14 mouse cellular contexts compared by ENCODE assay signal in genomic region chr1:132878951-132879610, GRCm38 (mm10). TPM values are rescaled to one million over a fixed set of nuclear protein-coding genes. Genes with fewer than 3 reads are reported as not detected.
A peak's percentile ranks its signal among the peaks of the same experiment; 100 is the strongest.
DNase-seq lines count a peak whose midpoint lies in the region; ATAC-seq and TF ChIP-seq lines count a peak whose summit lies in the region.
"Had no signal": no experiment of that assay in that cellular context is flagged by ENCODE, and none has a peak within 500 bp of the region (broad histone marks: within the 10 kb centered on the region; RNA-seq: fewer than 3 reads in every experiment).

No protein-coding gene starts in this region.

- no peak overlapping the region for H3K4me3 ChIP-seq in cerebellum, adult 2 months (replicated peaks; ENCODE audit: insufficient read depth, low read depth, low read length)
- no peak overlapping the region for H3K4me3 ChIP-seq in hindbrain, embryonic 15.5 days
- H3K4me3 ChIP-seq in hindbrain, embryonic 13.5 days = no peak overlapping the region
- no peak overlapping the region for H3K4me3 ChIP-seq in hindbrain, embryonic 16.5 days (ENCODE audit: low read length)
- H3K4me3 ChIP-seq in neural tube, embryonic 13.5 days = no peak overlapping the region

- no peak for TF ChIP-seq POLR2A in cerebellum, adult 2 months (IDR thresholded peaks at IDR 0.05; ENCODE audit: borderline replicate concordance, insufficient read depth, low read length)

- no peaks in the 10 kb centered on the region for H3K27me3 ChIP-seq in cerebellum, adult 2 months (ENCODE audit: control insufficient read depth, insufficient read depth, low read length)
- no peaks in the 10 kb centered on the region for H3K27me3 ChIP-seq in hindbrain, embryonic 15.5 days
- peaks cover 36% of the 10 kb centered on the region for H3K27me3 ChIP-seq in hindbrain, embryonic 13.5 days
- H3K27me3 ChIP-seq in hindbrain, embryonic 16.5 days (replicated peaks; ENCODE audit: control insufficient read depth, insufficient read depth, low read length) = no peaks in the 10 kb centered on the region
- H3K27me3 ChIP-seq in neural tube, embryonic 13.5 days = peaks cover 38% of the 10 kb centered on the region

- no peak overlapping the region for H3K9ac ChIP-seq in hindbrain, embryonic 15.5 days
- no peak overlapping the region for H3K9ac ChIP-seq in hindbrain, embryonic 13.5 days
- H3K9ac ChIP-seq in hindbrain, embryonic 16.5 days (ENCODE audit: low read depth, low read length) = no peak overlapping the region; the same call in 1 of the 2 replicates
- 0 out of 2 replicates have a peak overlapping the region, but pooled peaks have one; percentile 88 for H3K9ac ChIP-seq in neural tube, embryonic 13.5 days
- H3K9ac ChIP-seq: lung, embryonic 14.5 days had no signal

- no peak for DNase-seq in cerebellum, adult 2 months
- no peak for DNase-seq in cerebellum, adult 11 months
- no peak for DNase-seq in ovary, postnatal 10 days (ENCODE audit: low spot score)
- no peak for DNase-seq in embryo, embryonic 11 days
- DNase-seq: adrenal gland, adult 2 months; gastrocnemius, postnatal 10 days; kidney, postnatal 14 days; liver; lung, embryonic 14.5 days had no signal

- no peaks in the 10 kb centered on the region for H3K9me3 ChIP-seq in hindbrain, embryonic 15.5 days
- H3K9me3 ChIP-seq in hindbrain, embryonic 13.5 days = no peaks in the 10 kb centered on the region
- no peaks in the 10 kb centered on the region for H3K9me3 ChIP-seq in hindbrain, embryonic 16.5 days (ENCODE audit: control insufficient read depth, low read length)
- H3K9me3 ChIP-seq in neural tube, embryonic 13.5 days = no peaks in the 10 kb centered on the region

- H3K27ac ChIP-seq in cerebellum, adult 2 months (ENCODE audit: insufficient read depth, low read length) = peak overlapping the region; percentile 47; the same call in 1 of the 2 replicates
- H3K27ac ChIP-seq in hindbrain, embryonic 15.5 days (replicated peaks) = peak overlapping the region; percentile 92
- no peak overlapping the region for H3K27ac ChIP-seq in hindbrain, embryonic 13.5 days
- no peak overlapping the region for H3K27ac ChIP-seq in hindbrain, embryonic 16.5 days (ENCODE audit: low read depth, low read length)
- no peak overlapping the region for H3K27ac ChIP-seq in neural tube, embryonic 13.5 days (replicated peaks)

- WGBS in cerebellum, adult 2 months = 81% methylated on average over 11 of the region's 11 CpGs
- 19% methylated on average over 11 of the region's 11 CpGs for WGBS in hindbrain, embryonic 15.5 days
- WGBS in hindbrain, embryonic 13.5 days = 19% methylated on average over 11 of the region's 11 CpGs
- WGBS in hindbrain, embryonic 16.5 days = 21% methylated on average over 11 of the region's 11 CpGs
- WGBS in neural tube, embryonic 13.5 days = 18% methylated on average over 11 of the region's 11 CpGs

- H3K4me2 ChIP-seq in hindbrain, embryonic 15.5 days = peak overlapping the region; percentile 87
- no peak overlapping the region for H3K4me2 ChIP-seq in hindbrain, embryonic 13.5 days
- peak overlapping the region; percentile 84 for H3K4me2 ChIP-seq in hindbrain, embryonic 16.5 days (ENCODE audit: low read length)
- H3K4me2 ChIP-seq in neural tube, embryonic 13.5 days = no peak overlapping the region

- no peak for ATAC-seq in hindbrain, embryonic 15.5 days (ENCODE audit: low FRiP score, low read depth)
- no peak for ATAC-seq in hindbrain, embryonic 13.5 days (ENCODE audit: low FRiP score)
- no peak for ATAC-seq in hindbrain, embryonic 16.5 days
- ATAC-seq in neural tube, embryonic 13.5 days (ENCODE audit: low read depth) = no peak
- ATAC-seq: intestine, embryonic 16.5 days had no signal

- H3K36me3 ChIP-seq in hindbrain, embryonic 15.5 days = no peaks in the 10 kb centered on the region
- no peaks in the 10 kb centered on the region for H3K36me3 ChIP-seq in hindbrain, embryonic 13.5 days
- no peaks in the 10 kb centered on the region for H3K36me3 ChIP-seq in hindbrain, embryonic 16.5 days (ENCODE audit: control insufficient read depth, insufficient read depth, low read length)
- H3K36me3 ChIP-seq in neural tube, embryonic 13.5 days = no peaks in the 10 kb centered on the region

- TF ChIP-seq CTCF in cerebellum, adult 2 months (IDR thresholded peaks at IDR 0.05; ENCODE audit: borderline replicate concordance, insufficient read depth, low read depth, low read length) = no peak

- peaks cover 12% of the 10 kb centered on the region for H3K4me1 ChIP-seq in cerebellum, adult 2 months (ENCODE audit: control insufficient read depth, insufficient read depth, low read length)
- peaks cover 40% of the 10 kb centered on the region for H3K4me1 ChIP-seq in hindbrain, embryonic 15.5 days (replicated peaks)
- peaks cover 39% of the 10 kb centered on the region for H3K4me1 ChIP-seq in hindbrain, embryonic 13.5 days (replicated peaks)
- peaks cover 22% of the 10 kb centered on the region for H3K4me1 ChIP-seq in hindbrain, embryonic 16.5 days (ENCODE audit: control insufficient read depth, insufficient read depth, low read depth, low read length)
- peaks cover 35% of the 10 kb centered on the region for H3K4me1 ChIP-seq in neural tube, embryonic 13.5 days (replicated peaks)

RNA-seq across cellular contexts. Expression of gene Lrrn2, which starts 1.0 kb away (rescaled TPM):
- 73.4 and 80.5 TPM in 2 replicates for polyA plus RNA-seq in cerebellum, adult 2 months (2012; rRNA removed)
- 49.3 and 58.4 TPM in 2 replicates for polyA plus RNA-seq in hindbrain, embryonic 15.5 days (2015; fragmentation: Nextera tagmentation; extraction: Ambion mirVana)
- 27.2 and 28.5 TPM in 2 replicates for polyA plus RNA-seq in hindbrain, embryonic 13.5 days (2015; fragmentation: Nextera tagmentation; extraction: Ambion mirVana)
- polyA plus RNA-seq in hindbrain, embryonic 16.5 days (2015; fragmentation: Nextera tagmentation; extraction: Ambion mirVana) = 56.5 and 57.7 TPM in 2 replicates
- 26.0 and 26.8 TPM in 2 replicates for polyA plus RNA-seq in neural tube, embryonic 13.5 days (2015; fragmentation: Nextera tagmentation; extraction: Ambion mirVana)

Comparison
In these comparisons a context has a peak if more than half of its experiments do, and no peak if none do; other contexts are left out.
1. H3K27ac ChIP-seq: peak in cerebellum, adult 2 months (single experiment) and hindbrain, embryonic 15.5 days (single experiment); none in hindbrain, embryonic 13.5 days (single experiment), hindbrain, embryonic 16.5 days (single experiment) and neural tube, embryonic 13.5 days (single experiment).
2. H3K4me2 ChIP-seq: peak in hindbrain, embryonic 15.5 days (single experiment) and hindbrain, embryonic 16.5 days (single experiment); none in hindbrain, embryonic 13.5 days (single experiment) and neural tube, embryonic 13.5 days (single experiment).